Mouse (Mus musculus): ENCODE data around the gene Cd37. TPM values are rescaled to one million over a fixed set of nuclear protein-coding genes. Genes with fewer than 3 reads are reported as not detected.

The Cd37 gene
- polyA plus RNA-seq, 2 experiments = 3.7 to 4.9 TPM

- Histone ChIP-seq H3K4me3 (replicated peaks; ENCODE audit: low read length) (no peak overlapping the region), H3K27me3 (ENCODE audit: control insufficient read depth, insufficient read depth, low read length) (no peaks in the 10 kb centered on the region), H3K4me2 (replicated peaks; ENCODE audit: low read depth, low read length, severe bottlenecking) (no peak overlapping the region), H3K27ac (replicated peaks; ENCODE audit: low read depth, low read length) (no peak overlapping the region), H3K9ac (ENCODE audit: low read depth, low read length, severe bottlenecking) (no peak overlapping the region), H3K9me3 (ENCODE audit: control insufficient read depth, low read length) (no peaks in the 10 kb centered on the region), H3K36me3 (ENCODE audit: control insufficient read depth, insufficient read depth, low read length) (no peaks in the 10 kb centered on the region), H3K4me1 (ENCODE audit: control insufficient read depth, insufficient read depth, low read length) (peaks cover 4% of the 10 kb centered on the region)
- DNase-seq (ENCODE audit: low spot score) (no peak), ATAC-seq (ENCODE audit: low FRiP score, low read depth) (no peak)
- TF ChIP-seq POLR2A (IDR thresholded peaks at IDR 0.05; ENCODE audit: borderline replicate concordance, extremely low read depth, insufficient read depth, insufficient read length) = no peak
- WGBS = 49% methylated on average over 13 of the region's 13 CpGs
These were observed 43.4 kb downstream of the Cd37 start for GRCm38 (mm10) chr7:45195341-45196175.

GRCm38 (mm10) chr7:45193871-45194785, 44.8 kb downstream of the Cd37 start:
- WGBS = 78% methylated on average over 14 of the region's 17 CpGs
- H3K4me3 ChIP-seq (replicated peaks; ENCODE audit: low read length) = no peak overlapping the region
- peak overlapping the region; percentile 25; the same call in 1 of the 2 replicates for H3K9ac ChIP-seq (ENCODE audit: low read depth, low read length, severe bottlenecking)
- no peak overlapping the region for H3K27ac ChIP-seq (replicated peaks; ENCODE audit: low read depth, low read length)
- no peak overlapping the region for H3K4me2 ChIP-seq (replicated peaks; ENCODE audit: low read depth, low read length, severe bottlenecking)
- H3K27me3 ChIP-seq (ENCODE audit: control insufficient read depth, insufficient read depth, low read length) = no peaks in the 10 kb centered on the region
- H3K4me1 ChIP-seq (ENCODE audit: control insufficient read depth, insufficient read depth, low read length) = peaks cover 4% of the 10 kb centered on the region
- DNase-seq (ENCODE audit: low spot score) (no peak), ATAC-seq (ENCODE audit: low FRiP score, low read depth) (no peak)
- TF ChIP-seq POLR2A (IDR thresholded peaks at IDR 0.05; ENCODE audit: borderline replicate concordance, extremely low read depth, insufficient read depth, insufficient read length) = no peak
- H3K36me3 ChIP-seq (ENCODE audit: control insufficient read depth, insufficient read depth, low read length) = no peaks in the 10 kb centered on the region
- H3K9me3 ChIP-seq (ENCODE audit: control insufficient read depth, low read length) = no peaks in the 10 kb centered on the region

GRCm38 (mm10) chr7:45193406-45193805, 45.5 kb downstream of the Cd37 start:
- TF ChIP-seq POLR2A (IDR thresholded peaks at IDR 0.05; ENCODE audit: borderline replicate concordance, extremely low read depth, insufficient read depth, insufficient read length) = no peak
- Histone ChIP-seq H3K4me2 (replicated peaks; ENCODE audit: low read depth, low read length, severe bottlenecking) (no peak overlapping the region), H3K4me1 (ENCODE audit: control insufficient read depth, insufficient read depth, low read length) (peaks cover 4% of the 10 kb centered on the region), H3K9me3 (ENCODE audit: control insufficient read depth, low read length) (no peaks in the 10 kb centered on the region), H3K27me3 (ENCODE audit: control insufficient read depth, insufficient read depth, low read length) (no peaks in the 10 kb centered on the region), H3K36me3 (ENCODE audit: control insufficient read depth, insufficient read depth, low read length) (no peaks in the 10 kb centered on the region), H3K27ac (replicated peaks; ENCODE audit: low read depth, low read length) (no peak overlapping the region), H3K9ac (ENCODE audit: low read depth, low read length, severe bottlenecking) (peak overlapping the region; percentile 25; the same call in 1 of the 2 replicates), H3K4me3 (replicated peaks; ENCODE audit: low read length) (no peak overlapping the region)
- no peak for DNase-seq (ENCODE audit: low spot score)
- 63% methylated on average over 5 of the region's 5 CpGs for WGBS
- no peak for ATAC-seq (ENCODE audit: low FRiP score, low read depth)

GRCm38 (mm10) chr7:45192585-45193310, 46.2 kb downstream of the Cd37 start:
- no peak for TF ChIP-seq POLR2A (IDR thresholded peaks at IDR 0.05; ENCODE audit: borderline replicate concordance, extremely low read depth, insufficient read depth, insufficient read length)
- Histone ChIP-seq H3K4me1 (ENCODE audit: control insufficient read depth, insufficient read depth, low read length) (peaks cover 4% of the 10 kb centered on the region), H3K4me3 (replicated peaks; ENCODE audit: low read length) (no peak overlapping the region), H3K9me3 (ENCODE audit: control insufficient read depth, low read length) (no peaks in the 10 kb centered on the region), H3K9ac (ENCODE audit: low read depth, low read length, severe bottlenecking) (0 out of 2 replicates have a peak overlapping the region, but pooled peaks have one; percentile 25), H3K27me3 (ENCODE audit: control insufficient read depth, insufficient read depth, low read length) (no peaks in the 10 kb centered on the region), H3K4me2 (replicated peaks; ENCODE audit: low read depth, low read length, severe bottlenecking) (no peak overlapping the region), H3K27ac (replicated peaks; ENCODE audit: low read depth, low read length) (no peak overlapping the region), H3K36me3 (ENCODE audit: control insufficient read depth, insufficient read depth, low read length) (no peaks in the 10 kb centered on the region)
- DNase-seq (ENCODE audit: low spot score) (no peak), ATAC-seq (ENCODE audit: low FRiP score, low read depth) (no peak)
- WGBS = 74% methylated on average over 7 of the region's 7 CpGs

Measured in limb, embryonic 14.5 days (tissue).